Mouse (Mus musculus): Measurements from ENCODE around the gene Dpm2. TPM values are rescaled to one million over a fixed set of nuclear protein-coding genes. Genes with fewer than 3 reads are reported as not detected.
A peak's percentile ranks its signal among the peaks of the same experiment; 100 is the strongest.

Dpm2 gene
- polyA plus RNA-seq, 1 experiment: 116 TPM

GRCm38 (mm10) chr2:32535501-32535991 is 35.1 kb upstream of the Dpm2 start:
- WGBS: under 1% methylated on average over 55 of the region's 56 CpGs
- TF ChIP-seq CTCF (IDR thresholded peaks at IDR 0.05; ENCODE audit: insufficient read depth, low read length): no peak
- TF ChIP-seq POLR2A (IDR thresholded peaks at IDR 0.05; ENCODE audit: borderline replicate concordance, extremely low read depth, low read depth, low read length): no peak
- Histone ChIP-seq H3K4me1 (ENCODE audit: control insufficient read depth, insufficient read depth, low read length) (peaks cover 15% of the 10 kb centered on the region; the same call in 1 of the 2 replicates), H3K4me3 (replicated peaks; ENCODE audit: extremely low read depth, low read depth, low read length) (peak overlapping the region; percentile 76)
- DNase-seq: peak; percentile 79

GRCm38 (mm10) chr2:32536086-32536633 is 34.5 kb upstream of the Dpm2 start:
- WGBS: 2% methylated on average over 14 of the region's 14 CpGs
- peaks cover 15% of the 10 kb centered on the region; the same call in 1 of the 2 replicates for H3K4me1 ChIP-seq (ENCODE audit: control insufficient read depth, insufficient read depth, low read length)
- H3K4me3 ChIP-seq (replicated peaks; ENCODE audit: extremely low read depth, low read depth, low read length): peak overlapping the region; percentile 64
- no peak for TF ChIP-seq POLR2A (IDR thresholded peaks at IDR 0.05; ENCODE audit: borderline replicate concordance, extremely low read depth, low read depth, low read length)
- no peak for TF ChIP-seq CTCF (IDR thresholded peaks at IDR 0.05; ENCODE audit: insufficient read depth, low read length)
- peak; percentile 45 for DNase-seq

GRCm38 (mm10) chr2:32536634-32537359 is 33.9 kb upstream of the Dpm2 start:
- Histone ChIP-seq H3K4me3 (replicated peaks; ENCODE audit: extremely low read depth, low read depth, low read length) (peak overlapping the region; percentile 64), H3K4me1 (ENCODE audit: control insufficient read depth, insufficient read depth, low read length) (peaks cover 18% of the 10 kb centered on the region; the same call in 1 of the 2 replicates)
- DNase-seq: peak; percentile 60
- 3% methylated on average over 11 of the region's 11 CpGs for WGBS
- TF ChIP-seq POLR2A (IDR thresholded peaks at IDR 0.05; ENCODE audit: borderline replicate concordance, extremely low read depth, low read depth, low read length): no peak
- TF ChIP-seq CTCF (IDR thresholded peaks at IDR 0.05; ENCODE audit: insufficient read depth, low read length): peak; percentile 43; the same call in 1 of the 2 replicates

- WGBS: 18% methylated on average over 9 of the region's 9 CpGs
- peak overlapping the region; percentile 53 for H3K4me3 ChIP-seq (replicated peaks; ENCODE audit: extremely low read depth, low read depth, low read length)
- TF ChIP-seq CTCF (IDR thresholded peaks at IDR 0.05; ENCODE audit: insufficient read depth, low read length) (no peak), POLR2A (IDR thresholded peaks at IDR 0.05; ENCODE audit: borderline replicate concordance, extremely low read depth, low read depth, low read length) (no peak)
- H3K4me1 ChIP-seq (ENCODE audit: control insufficient read depth, insufficient read depth, low read length): peaks cover 21% of the 10 kb centered on the region; the same call in 1 of the 2 replicates
- DNase-seq: no peak
Measured at GRCm38 (mm10) chr2:32537360-32537905, 33.2 kb upstream of the Dpm2 start.

GRCm38 (mm10) chr2:32537941-32538340 is 32.7 kb upstream of the Dpm2 start:
- TF ChIP-seq CTCF (IDR thresholded peaks at IDR 0.05; ENCODE audit: insufficient read depth, low read length): no peak
- TF ChIP-seq POLR2A (IDR thresholded peaks at IDR 0.05; ENCODE audit: borderline replicate concordance, extremely low read depth, low read depth, low read length): no peak
- DNase-seq: no peak
- WGBS: 42% methylated on average over 5 of the region's 5 CpGs
- H3K4me3 ChIP-seq (replicated peaks; ENCODE audit: extremely low read depth, low read depth, low read length): no peak overlapping the region
- H3K4me1 ChIP-seq (ENCODE audit: control insufficient read depth, insufficient read depth, low read length): peaks cover 21% of the 10 kb centered on the region; the same call in 1 of the 2 replicates

- TF ChIP-seq POLR2A (IDR thresholded peaks at IDR 0.05; ENCODE audit: borderline replicate concordance, extremely low read depth, low read depth, low read length): no peak
- TF ChIP-seq CTCF (IDR thresholded peaks at IDR 0.05; ENCODE audit: insufficient read depth, low read length): no peak
- DNase-seq: no peak
- WGBS: 56% methylated on average over 4 of the region's 4 CpGs
- no peak overlapping the region for H3K4me3 ChIP-seq (replicated peaks; ENCODE audit: extremely low read depth, low read depth, low read length)
- peaks cover 21% of the 10 kb centered on the region; the same call in 1 of the 2 replicates for H3K4me1 ChIP-seq (ENCODE audit: control insufficient read depth, insufficient read depth, low read length)
Measured at GRCm38 (mm10) chr2:32538461-32538860, 32.2 kb upstream of the Dpm2 start.

- WGBS: 40% methylated on average over 14 of the region's 14 CpGs
- no peak for DNase-seq
- TF ChIP-seq POLR2A (IDR thresholded peaks at IDR 0.05; ENCODE audit: borderline replicate concordance, extremely low read depth, low read depth, low read length): no peak
- TF ChIP-seq CTCF (IDR thresholded peaks at IDR 0.05; ENCODE audit: insufficient read depth, low read length): no peak
- Histone ChIP-seq H3K4me3 (replicated peaks; ENCODE audit: extremely low read depth, low read depth, low read length) (no peak overlapping the region), H3K4me1 (ENCODE audit: control insufficient read depth, insufficient read depth, low read length) (peaks cover 21% of the 10 kb centered on the region; the same call in 1 of the 2 replicates)
Measured at GRCm38 (mm10) chr2:32539452-32539981, 31.1 kb upstream of the Dpm2 start.

- DNase-seq: no peak
- TF ChIP-seq CTCF (IDR thresholded peaks at IDR 0.05; ENCODE audit: insufficient read depth, low read length) (no peak), POLR2A (IDR thresholded peaks at IDR 0.05; ENCODE audit: borderline replicate concordance, extremely low read depth, low read depth, low read length) (no peak)
- Histone ChIP-seq H3K4me3 (replicated peaks; ENCODE audit: extremely low read depth, low read depth, low read length) (no peak overlapping the region), H3K4me1 (ENCODE audit: control insufficient read depth, insufficient read depth, low read length) (peaks cover 19% of the 10 kb centered on the region; the same call in 1 of the 2 replicates)
- WGBS: 86% methylated on average over 2 of the region's 2 CpGs
Measured at GRCm38 (mm10) chr2:32541333-32541908, 29.2 kb upstream of the Dpm2 start.

Measured in lung, adult 2 months (tissue).